Mouse (Mus musculus) cerebral cortex, adult 2 months (tissue): ENCODE data around the gene Pknox1.

Experiments used
- WGBS: fragments of 180-500 bp; shearing (Covaris S2); methylation state at CpG from one replicate; pipeline ENCODE4 v1.1.7; 2018; 5-methylcytosine and 5-hydroxymethylcytosine counted together

Gene Pknox1

DNA sequence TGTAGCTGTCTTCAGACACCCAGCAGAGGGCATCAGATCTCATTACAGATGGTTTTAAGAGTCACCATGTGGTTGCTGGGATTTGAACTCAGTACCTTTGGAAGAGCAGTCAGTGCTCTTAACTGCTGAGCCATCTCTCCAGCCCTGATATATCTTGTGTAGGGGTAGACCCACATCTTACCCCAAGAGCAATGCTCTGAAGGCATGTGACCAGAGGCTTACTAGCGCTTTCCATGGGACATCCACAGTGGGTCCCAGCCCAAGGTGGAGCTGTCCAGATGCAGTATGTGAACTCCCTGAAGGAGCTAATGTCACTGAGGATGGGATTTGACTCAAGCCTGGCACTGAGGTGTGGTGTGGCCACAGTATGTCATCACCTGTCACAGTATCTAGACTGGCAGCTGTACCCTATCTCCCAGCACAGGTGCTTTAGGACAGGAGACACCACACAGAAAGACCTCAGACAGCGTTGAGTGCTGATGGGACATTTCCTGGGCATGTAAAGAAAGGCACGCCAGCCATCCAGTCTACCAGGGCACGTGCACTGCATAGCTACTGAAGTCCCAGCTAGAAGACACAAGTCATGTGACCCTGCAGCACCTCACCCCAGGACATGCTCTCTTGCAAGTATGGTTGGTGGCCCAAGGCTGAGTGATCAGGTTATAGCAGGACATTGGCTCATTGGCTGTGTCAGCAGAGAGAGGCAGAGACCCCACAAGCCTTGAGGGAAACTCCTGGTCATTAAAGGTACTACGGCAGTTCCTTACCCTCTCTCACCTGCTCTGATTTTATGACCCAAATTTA lies 81.9 kb downstream of the Pknox1 start:
- 95% methylated on average over 5 of the region's 5 CpGs for WGBS

DNA sequence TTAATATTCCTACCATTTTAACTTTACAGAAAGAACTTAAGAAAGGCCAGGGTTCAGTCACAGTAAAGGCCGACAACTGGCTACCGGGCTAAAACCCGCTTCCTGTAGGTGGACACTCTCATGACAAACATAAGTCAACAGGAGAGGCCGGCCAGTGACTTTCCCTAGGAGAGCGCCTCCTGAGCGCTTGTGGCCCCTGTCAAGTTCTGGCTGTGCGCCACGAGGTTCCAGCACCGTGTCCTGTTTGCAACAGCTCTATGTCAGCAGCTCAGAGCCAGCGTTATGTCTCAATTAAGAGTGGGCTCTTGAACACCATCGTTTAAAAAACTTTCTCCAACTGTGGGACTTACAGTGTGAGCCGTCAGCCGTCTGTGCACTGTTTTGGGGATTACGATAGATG lies 87.6 kb downstream of the Pknox1 start:
- 76% methylated on average over 14 of the region's 14 CpGs for WGBS

DNA sequence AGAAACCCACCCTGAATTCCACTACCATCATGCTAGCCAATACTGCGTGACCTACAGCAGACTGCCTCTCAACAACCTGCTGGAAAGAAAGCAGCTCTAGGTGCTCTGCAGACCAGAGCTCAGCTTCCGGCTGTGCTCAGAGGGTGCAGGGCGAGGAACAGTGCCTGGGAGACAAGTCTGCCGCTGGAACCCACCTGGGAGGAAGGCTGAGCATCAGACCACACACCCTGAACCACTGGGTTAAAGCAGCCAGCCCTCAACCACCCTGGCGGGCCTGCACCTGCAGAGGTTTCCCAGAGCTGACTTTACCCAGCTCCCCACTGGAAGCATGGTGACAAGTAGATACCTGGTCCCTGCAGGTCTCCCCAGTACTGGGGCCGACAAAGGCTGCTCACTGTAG lies 88.7 kb downstream of the Pknox1 start:
- 87% methylated on average over 6 of the region's 6 CpGs for WGBS

DNA sequence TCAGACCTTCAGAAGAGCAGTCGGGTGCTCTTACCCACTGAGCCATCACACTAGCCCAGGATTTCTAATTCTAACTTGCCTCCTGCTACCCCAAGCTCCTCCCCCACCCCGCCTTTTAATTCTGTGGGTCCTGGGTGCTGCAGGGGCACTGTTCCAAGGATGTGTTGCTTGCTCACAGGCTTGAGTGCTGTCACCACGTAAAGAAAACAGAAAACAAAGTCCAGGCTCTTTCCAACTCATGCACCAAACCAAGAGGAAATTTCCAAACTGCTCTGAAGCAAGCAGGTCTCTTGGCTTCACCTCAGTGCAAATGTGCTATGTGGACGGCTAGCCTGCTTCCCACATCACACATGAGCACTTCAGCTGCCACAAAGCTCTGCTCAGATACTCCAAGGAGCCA lies 90.8 kb downstream of the Pknox1 start:
- WGBS: 47% methylated on average over 4 of the region's 4 CpGs

DNA sequence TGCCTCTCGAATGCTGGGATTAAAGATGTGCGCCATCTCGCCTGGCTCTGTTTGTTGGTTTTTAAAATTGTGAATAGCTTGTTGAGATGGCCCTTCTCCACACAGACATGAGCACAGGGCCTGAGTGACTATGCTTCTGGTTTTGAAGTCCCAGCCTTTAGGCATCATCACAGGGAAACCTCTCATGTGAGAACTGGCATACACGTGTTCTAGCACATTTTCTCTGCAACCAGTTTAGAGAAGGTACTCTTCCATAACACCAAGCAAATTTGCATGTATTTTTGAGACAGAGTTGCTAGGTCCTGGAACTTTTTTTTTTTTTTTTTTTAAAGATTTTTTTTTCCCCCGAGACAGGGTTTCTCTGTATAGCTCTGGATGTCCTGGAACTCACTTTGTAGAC lies 92.1 kb downstream of the Pknox1 start:
- 77% methylated on average over 5 of the region's 5 CpGs for WGBS
